Mouse (Mus musculus) stomach, postnatal 0 days (tissue): Measurements from ENCODE around the gene Pkp4.

Source experiments
- CTCF ChIP-seq: IDR thresholded peaks from 2 replicates; pipeline ENCODE4 v1.5.1; 2016; ENCODE audit warnings: antibody characterized with exemption, low read depth, mild to moderate bottlenecking, moderate library complexity
- EP300 ChIP-seq: optimal IDR thresholded peaks from 2 replicates; pipeline ENCODE3; 2016; ENCODE audit warnings: antibody characterized with exemption

GRCm38 (mm10) chr2:59129821-59130220, 30.8 kb upstream of the Pkp4 start:
- no peak for TF ChIP-seq CTCF
- no peak for TF ChIP-seq EP300
